10 mouse cellular contexts compared by ENCODE assay signal in the genomic region with DNA sequence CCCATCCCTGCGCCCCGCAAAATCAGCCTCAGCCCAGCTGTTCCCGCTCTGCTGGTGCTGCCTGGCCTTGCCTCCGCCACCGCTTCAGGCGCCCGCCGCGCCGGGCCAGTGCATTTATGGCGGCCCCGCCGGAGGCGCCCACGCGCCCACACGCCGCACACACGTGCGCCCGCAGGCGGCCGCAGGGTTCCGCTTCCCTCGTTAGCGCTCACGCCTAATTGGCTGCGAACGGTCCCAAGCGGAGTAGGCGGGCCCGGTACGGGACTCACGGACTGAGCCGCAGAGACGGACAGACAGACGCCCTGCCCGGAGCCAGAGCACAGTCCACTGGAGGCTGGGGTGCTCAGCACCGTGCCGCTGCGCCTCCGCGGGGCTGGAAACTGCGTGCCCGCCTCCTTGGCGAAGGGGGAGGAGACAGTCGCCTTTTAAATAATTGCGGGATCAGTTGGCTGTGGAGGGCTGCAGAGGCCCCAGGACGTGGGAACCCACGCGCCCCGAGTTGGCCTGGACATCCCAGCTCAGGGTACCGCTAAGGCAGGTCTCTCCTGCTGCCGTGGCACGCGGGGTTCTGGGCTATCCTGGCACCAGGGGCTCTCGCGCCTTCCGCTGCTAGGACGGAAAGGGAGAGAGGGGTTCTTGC. TPM values are rescaled to one million over a fixed set of nuclear protein-coding genes. Genes with fewer than 3 reads are reported as not detected.
DNase-seq lines count a peak whose midpoint lies in the region; ATAC-seq and TF ChIP-seq lines count a peak whose summit lies in the region.
"Had no signal": no experiment of that assay in that cellular context is flagged by ENCODE, and none has a peak within 500 bp of the region (broad histone marks: within the 10 kb centered on the region; RNA-seq: fewer than 3 reads in every experiment).

No protein-coding gene starts in this region.

- peak overlapping the region; percentile 38 for H3K4me2 ChIP-seq in heart, postnatal 0 days (ENCODE audit: low read depth, low read length)
- peak overlapping the region; percentile 40 for H3K4me2 ChIP-seq in midbrain, embryonic 12.5 days (replicated peaks)

- ATAC-seq in heart, postnatal 0 days (ENCODE audit: insufficient read depth, low read depth): no peak
- no peak for ATAC-seq in midbrain, embryonic 12.5 days (ENCODE audit: low FRiP score, low read depth)

- no peak for TF ChIP-seq CTCF in heart, postnatal 0 days (IDR thresholded peaks at IDR 0.05; ENCODE audit: low read depth)

- no peak for TF ChIP-seq EP300 in heart, postnatal 0 days (IDR thresholded peaks at IDR 0.05; ENCODE audit: low read depth)

- peak overlapping the region; percentile 49 for H3K4me3 ChIP-seq in heart, embryonic 10.5 days
- H3K4me3 ChIP-seq in heart, postnatal 0 days (ENCODE audit: low read depth, low read length): peak overlapping the region; percentile 32
- H3K4me3 ChIP-seq in midbrain, embryonic 12.5 days: peak overlapping the region; percentile 17

- no peaks in the 10 kb centered on the region for H3K36me3 ChIP-seq in heart, embryonic 10.5 days
- H3K36me3 ChIP-seq in heart, postnatal 0 days (replicated peaks; ENCODE audit: control insufficient read depth, insufficient read depth, low read length): no peaks in the 10 kb centered on the region
- H3K36me3 ChIP-seq in midbrain, embryonic 12.5 days: no peaks in the 10 kb centered on the region

- no peak overlapping the region for H3K27ac ChIP-seq in heart, embryonic 10.5 days
- H3K27ac ChIP-seq in heart, postnatal 0 days (ENCODE audit: low read depth): no peak overlapping the region
- no peak overlapping the region for H3K27ac ChIP-seq in midbrain, embryonic 12.5 days (replicated peaks)

- peaks cover 50% of the 10 kb centered on the region for H3K4me1 ChIP-seq in heart, embryonic 10.5 days
- H3K4me1 ChIP-seq in heart, postnatal 0 days (ENCODE audit: control insufficient read depth, insufficient read depth): peaks cover 10% of the 10 kb centered on the region; the same call in 1 of the 2 replicates
- H3K4me1 ChIP-seq in midbrain, embryonic 12.5 days: peaks cover 40% of the 10 kb centered on the region

- H3K27me3 ChIP-seq in heart, embryonic 10.5 days (ENCODE audit: insufficient read depth, poor library complexity, severe bottlenecking): peaks cover 100% of the 10 kb centered on the region
- peaks cover 96% of the 10 kb centered on the region for H3K27me3 ChIP-seq in heart, postnatal 0 days (ENCODE audit: control insufficient read depth, insufficient read depth, low read length)
- peaks cover 100% of the 10 kb centered on the region for H3K27me3 ChIP-seq in midbrain, embryonic 12.5 days

- no peaks in the 10 kb centered on the region for H3K9me3 ChIP-seq in heart, embryonic 10.5 days
- H3K9me3 ChIP-seq in heart, postnatal 0 days (replicated peaks; ENCODE audit: control insufficient read depth, low read length): no peaks in the 10 kb centered on the region
- no peaks in the 10 kb centered on the region for H3K9me3 ChIP-seq in midbrain, embryonic 12.5 days

- no peak overlapping the region for H3K9ac ChIP-seq in heart, postnatal 0 days (replicated peaks; ENCODE audit: low read depth, low read length)
- H3K9ac ChIP-seq in midbrain, embryonic 12.5 days (replicated peaks): no peak overlapping the region

- no peak for DNase-seq in heart, embryonic 10.5 days (ENCODE audit: low spot score)
- DNase-seq in heart, adult 8-10 months (ENCODE audit: low spot score): no peak
- peak; percentile 22 for DNase-seq in Muller cell, postnatal 12 days (ENCODE audit: inconsistent ontology term)
- no peak for DNase-seq in heart, postnatal 0 days (ENCODE audit: low spot score)
- DNase-seq in adrenal gland, postnatal 25 days: no peak
- no peak for DNase-seq in cerebellum, adult 9-11 months
- DNase-seq in cerebellum, adult 11-12 months: no peak

- 1% methylated on average over 60 of the region's 60 CpGs for WGBS in heart, embryonic 10.5 days
- 1% methylated on average over 56 of the region's 60 CpGs for WGBS in heart, postnatal 0 days
- under 1% methylated on average over 55 of the region's 60 CpGs for WGBS in midbrain, embryonic 12.5 days

RNA-seq across cellular contexts. Expression of gene Nkx1-1, which starts 0.5 kb away (rescaled TPM):
- polyA plus RNA-seq in heart, embryonic 10.5 days (2016; fragmentation: Nextera tagmentation; extraction: Ambion mirVana): not detected in 2 replicates
- not detected for total RNA-seq in heart, adult 8-10 months (2022)
- total RNA-seq in heart, postnatal 0 days (2014; rRNA removed; ENCODE audit: low replicate concordance): not detected in 2 replicates
- not detected in 2 replicates for polyA plus RNA-seq in heart, postnatal 0 days (2015; fragmentation: Nextera tagmentation; extraction: Ambion mirVana)
- 0.25 and 0.29 TPM in 2 replicates for polyA plus RNA-seq in midbrain, embryonic 12.5 days (2016; fragmentation: Nextera tagmentation; extraction: Ambion mirVana)
- not detected in 2 replicates for total RNA-seq in adrenal gland, postnatal 25 days (2021)
- total RNA-seq: CH12.LX; left cerebral cortex, postnatal 10 days had no signal

RNA-seq across cellular contexts. Expression of gene Uvssa, which starts 55.9 kb away (rescaled TPM):
- 4.2 and 5.1 TPM in 2 replicates for polyA plus RNA-seq in heart, embryonic 10.5 days (2016; fragmentation: Nextera tagmentation; extraction: Ambion mirVana)
- total RNA-seq in heart, adult 8-10 months (2022): 1 to 10 TPM; 2.6 to 4.6 (median 3.8) TPM
- 2.2 and 5.5 TPM in 2 replicates for total RNA-seq in heart, postnatal 0 days (2014; rRNA removed; ENCODE audit: low replicate concordance)
- 3.5 and 3.7 TPM in 2 replicates for polyA plus RNA-seq in heart, postnatal 0 days (2015; fragmentation: Nextera tagmentation; extraction: Ambion mirVana)
- 9.2 and 9.7 TPM in 2 replicates for polyA plus RNA-seq in midbrain, embryonic 12.5 days (2016; fragmentation: Nextera tagmentation; extraction: Ambion mirVana)
- 7.7 and 12.2 TPM in 2 replicates for total RNA-seq in adrenal gland, postnatal 25 days (2021)
